Mouse (Mus musculus) myocyte (in vitro differentiated cells): ENCODE measurements around the gene Zcchc7.

Experiments
- CEBPB ChIP-seq: IDR thresholded peaks from 2 replicates; pipeline ENCODE4 v1.6.1; 2011; ENCODE audit warnings: mild to moderate bottlenecking, moderate library complexity; ENCODE audit not compliant: poor library complexity, insufficient read depth, severe bottlenecking
- E2F4 ChIP-seq: IDR thresholded peaks from one replicate; pipeline ENCODE4 v1.6.1; 2011; ENCODE audit warnings: mild to moderate bottlenecking, control low read depth, moderate library complexity; ENCODE audit not compliant: insufficient read depth
- MAX ChIP-seq: IDR thresholded peaks from one replicate; pipeline ENCODE4 v1.6.1; 2011; ENCODE audit warnings: low read depth, mild to moderate bottlenecking, control low read depth
- MYOD1 ChIP-seq, 3 experiments: IDR thresholded peaks; one replicate each; pipeline ENCODE4 v1.6.1; 2011; ENCODE audit warnings: control low read depth in 2 of 3, low read depth in 2 of 3, mild to moderate bottlenecking in 2 of 3, moderate library complexity in 1 of 3; ENCODE audit not compliant: insufficient read length in 2 of 3, control insufficient read depth in 1 of 3
- MYOG ChIP-seq, 3 experiments: IDR thresholded peaks; one replicate each; pipeline ENCODE4 v1.6.1; 2011; ENCODE audit warnings: control low read depth in 2 of 3, low read depth in 2 of 3, mild to moderate bottlenecking in 2 of 3; ENCODE audit not compliant: insufficient read length in 2 of 3, control insufficient read depth in 1 of 3, insufficient read depth in 1 of 3
- POLR2A ChIP-seq: IDR thresholded peaks from one replicate; pipeline ENCODE4 v1.6.1; 2011; ENCODE audit warnings: low read depth, mild to moderate bottlenecking, control low read depth, moderate library complexity; ENCODE audit not compliant: insufficient read length
- POLR2AphosphoS2 ChIP-seq: IDR thresholded peaks from one replicate; pipeline ENCODE4 v1.6.1; 2011; ENCODE audit warnings: low read depth, control low read depth; ENCODE audit not compliant: insufficient read length
- REST ChIP-seq: IDR thresholded peaks from one replicate; pipeline ENCODE4 v1.6.1; 2011; ENCODE audit warnings: mild to moderate bottlenecking, control low read depth, moderate library complexity; ENCODE audit not compliant: insufficient read depth, insufficient read length
- SRF ChIP-seq: IDR thresholded peaks from one replicate; pipeline ENCODE4 v1.6.1; 2011; ENCODE audit warnings: low read depth; ENCODE audit not compliant: control insufficient read depth, insufficient read length
- TCF12 ChIP-seq: IDR thresholded peaks from one replicate; pipeline ENCODE4 v1.6.1; 2011; ENCODE audit warnings: mild to moderate bottlenecking, control low read depth; ENCODE audit not compliant: poor library complexity, insufficient read depth, severe bottlenecking
- TCF3 ChIP-seq: IDR thresholded peaks from one replicate; pipeline ENCODE4 v1.6.1; 2011; ENCODE audit warnings: low read depth, control low read depth; ENCODE audit not compliant: insufficient read length
- USF1 ChIP-seq: IDR thresholded peaks from one replicate; pipeline ENCODE4 v1.6.1; 2011; ENCODE audit warnings: low read depth, mild to moderate bottlenecking, control low read depth, moderate library complexity

GRCm38 (mm10) chr4:44715621-44716160 lies 40.0 kb upstream of the Zcchc7 start:
- TF ChIP-seq TCF12 (no peak), POLR2A (no peak), POLR2AphosphoS2 (no peak), CEBPB (no peak), MAX (no peak), E2F4 (no peak), MYOG (IDR thresholded peaks at IDR 0.05; ENCODE audit: control insufficient read depth in 1 of 3, insufficient read depth in 1 of 3, insufficient read length in 2 of 3, low read depth in 2 of 3) (no peak), SRF (no peak), USF1 (no peak), MYOD1 (IDR thresholded peaks at IDR 0.05; ENCODE audit: control insufficient read depth in 1 of 3, insufficient read length in 2 of 3, low read depth in 2 of 3) (no peak), TCF3 (no peak), REST (no peak)
